Mouse (Mus musculus) hematopoietic multipotent progenitor cell, adult 10-12 weeks (in vitro differentiated cells): Measurements from ENCODE around the gene Olfr914. TPM values are rescaled to one million over a fixed set of nuclear protein-coding genes. Genes with fewer than 3 reads are reported as not detected.

Source experiments
- polyA plus RNA-seq: library from polyadenylated mRNA; stranded (reverse); fragments of >175 nt; gene quantifications from 2 replicates; pipeline ENCODE4 v1.2.3, GENCODE M21; 2012; ENCODE audit warnings: low replicate concordance

Gene Olfr914
- polyA plus RNA-seq, result not detected in 2 replicates

DNA sequence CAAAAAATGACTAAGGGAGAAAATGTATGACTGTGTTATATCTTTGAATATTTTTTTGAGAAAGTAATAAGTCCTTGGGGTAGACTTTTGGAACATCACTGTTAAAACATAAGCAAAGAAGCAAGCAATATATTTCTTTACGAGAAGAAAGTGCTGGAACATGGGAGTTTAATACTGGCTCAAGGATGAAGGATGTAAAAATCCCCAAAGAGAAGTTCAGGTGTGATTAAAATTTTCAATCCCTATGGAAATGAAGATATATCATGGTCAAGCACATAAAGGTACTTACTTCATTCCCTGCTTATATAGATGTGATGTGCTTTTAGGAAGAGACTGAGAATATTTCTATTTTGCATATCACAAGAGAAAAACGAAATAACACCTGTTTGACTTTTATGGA is at the start of gene Olfr914:
TSS of gene Olfr914 (plus strand) at position 301 of the 400 bp plus-strand sequence.

GRCm38 (mm10) chr9:38579878-38580277 is 25.0 kb upstream of the Olfr914 start, which contains the start of gene Olfr912:
TSS of gene Olfr912 (plus strand) at chr9:38580178.

GRCm38 (mm10) chr9:38592459-38592858 is 12.4 kb upstream of the Olfr914 start, which contains the start of gene Olfr913:
TSS of gene Olfr913 (plus strand) at chr9:38592759.

GRCm38 (mm10) chr9:38659775-38660174 is 54.9 kb downstream of the Olfr914 start, which contains the start of gene Olfr916:
TSS of gene Olfr916 (minus strand) at chr9:38659875.

Other genes starting within 250 kb of the Olfr914 start
- gene Olfr250, start 238.2 kb upstream of the Olfr914 start, polyA plus RNA-seq, result not detected in 2 replicates
- not detected in 2 replicates for gene Olfr251, start 228.0 kb upstream of the Olfr914 start, polyA plus RNA-seq
- not detected in 2 replicates for gene Olfr147, start 203.4 kb upstream of the Olfr914 start, polyA plus RNA-seq
- gene Olfr901, start 175.6 kb upstream of the Olfr914 start, polyA plus RNA-seq, result not detected in 2 replicates
- not detected in 2 replicates for gene Olfr902, start 157.4 kb upstream of the Olfr914 start, polyA plus RNA-seq
- not detected in 2 replicates for gene Olfr904, start 142.0 kb upstream of the Olfr914 start, polyA plus RNA-seq
- not detected in 2 replicates for gene Olfr905, start 134.0 kb upstream of the Olfr914 start, polyA plus RNA-seq
- not detected in 2 replicates for gene Olfr906, start 118.0 kb upstream of the Olfr914 start, polyA plus RNA-seq
- gene Olfr907, start 109.3 kb upstream of the Olfr914 start, polyA plus RNA-seq, result not detected in 2 replicates
- not detected in 2 replicates for gene Olfr911-ps1, start 83.5 kb upstream of the Olfr914 start, polyA plus RNA-seq
- not detected in 2 replicates for gene Olfr910, start 67.3 kb upstream of the Olfr914 start, polyA plus RNA-seq
- not detected in 2 replicates for gene Olfr912, start 24.9 kb upstream of the Olfr914 start, polyA plus RNA-seq
- not detected in 2 replicates for gene Olfr913, start 12.3 kb upstream of the Olfr914 start, polyA plus RNA-seq
- gene Olfr916, start 54.8 kb downstream of the Olfr914 start, polyA plus RNA-seq, result not detected in 2 replicates
- not detected in 2 replicates for gene Olfr917, start 60.7 kb downstream of the Olfr914 start, polyA plus RNA-seq
- not detected in 2 replicates for gene Olfr918, start 69.5 kb downstream of the Olfr914 start, polyA plus RNA-seq
- not detected in 2 replicates for gene Olfr919, start 98.6 kb downstream of the Olfr914 start, polyA plus RNA-seq
- 1.7 and 1.8 TPM in 2 replicates for gene Vwa5a, start 113.2 kb downstream of the Olfr914 start, polyA plus RNA-seq
- 0.02 TPM in 1 of 2 replicates, not detected in the other for gene Olfr920, start 147.2 kb downstream of the Olfr914 start, polyA plus RNA-seq
- gene Olfr921, start 168.0 kb downstream of the Olfr914 start, polyA plus RNA-seq, result not detected in 2 replicates
- not detected in 2 replicates for gene Olfr922, start 209.5 kb downstream of the Olfr914 start, polyA plus RNA-seq
- gene Olfr923, start 221.4 kb downstream of the Olfr914 start, polyA plus RNA-seq, result not detected in 2 replicates
- not detected in 2 replicates for gene Olfr924, start 239.3 kb downstream of the Olfr914 start, polyA plus RNA-seq
- not detected in 2 replicates for gene Olfr26, start 250.0 kb downstream of the Olfr914 start, polyA plus RNA-seq